Mouse (Mus musculus): ENCODE data around the gene Six2. TPM values are rescaled to one million over a fixed set of nuclear protein-coding genes. Genes with fewer than 3 reads are reported as not detected.

Six2 gene
- polyA plus RNA-seq, 1 experiment from 2014 or later: 0.13 TPM

DNA sequence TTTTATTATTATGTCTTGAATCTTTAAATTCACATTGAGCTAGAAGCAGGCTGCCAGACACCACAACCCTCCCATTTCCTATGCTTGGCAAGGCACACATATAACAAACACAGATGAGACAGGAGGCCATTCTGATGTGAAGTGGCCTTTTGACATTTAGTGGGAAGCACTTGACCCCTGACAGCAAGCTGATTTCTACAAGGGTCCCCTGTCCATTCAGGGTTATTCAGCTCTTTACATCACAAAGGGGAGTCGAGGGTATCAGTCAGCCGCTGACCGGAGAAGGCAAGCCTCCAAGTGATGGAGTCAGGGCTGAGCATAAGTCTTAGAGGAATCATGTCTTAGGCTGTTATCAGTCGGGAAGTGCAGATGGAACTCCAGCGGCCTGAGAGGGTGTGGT is 26.3 kb upstream of the Six2 start:
- Histone ChIP-seq H3K9ac (ENCODE audit: low read depth, low read length) (no peak overlapping the region), H3K27ac (ENCODE audit: low read length) (no peak overlapping the region), H3K27me3 (replicated peaks; ENCODE audit: control insufficient read depth, insufficient read depth, low read length) (no peaks in the 10 kb centered on the region), H3K4me2 (ENCODE audit: low read depth, low read length) (no peak overlapping the region), H3K4me1 (ENCODE audit: control insufficient read depth, insufficient read depth, low read length) (no peaks in the 10 kb centered on the region), H3K36me3 (ENCODE audit: control insufficient read depth, insufficient read depth, low read length) (no peaks in the 10 kb centered on the region), H3K9me3 (ENCODE audit: control insufficient read depth, low read length) (no peaks in the 10 kb centered on the region), H3K4me3 (ENCODE audit: low read length) (no peak overlapping the region)
- ATAC-seq: no peak
- WGBS: 63% methylated on average over 5 of the region's 5 CpGs

DNA sequence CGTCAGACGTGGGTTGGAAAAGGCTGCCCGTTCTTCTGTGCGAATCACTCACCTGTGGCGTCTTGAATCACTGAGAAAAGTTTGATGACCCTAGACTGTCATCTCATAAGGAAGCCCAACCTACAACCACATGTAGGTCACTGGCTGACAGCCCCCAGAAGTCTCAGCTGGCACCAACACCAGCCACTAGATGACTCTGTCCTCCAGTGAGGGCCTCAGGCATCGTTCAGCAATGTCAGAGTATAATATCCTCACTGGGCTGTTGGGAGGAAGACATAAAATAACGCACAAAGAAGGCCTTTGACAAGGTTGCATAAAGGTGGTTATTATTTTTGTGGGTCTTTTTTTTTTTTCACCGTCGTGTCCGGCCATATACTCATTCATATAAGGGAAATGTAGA is 24.8 kb upstream of the Six2 start:
- no peaks in the 10 kb centered on the region for H3K4me1 ChIP-seq (ENCODE audit: control insufficient read depth, insufficient read depth, low read length)
- H3K9me3 ChIP-seq (ENCODE audit: control insufficient read depth, low read length): no peaks in the 10 kb centered on the region
- no peak overlapping the region for H3K27ac ChIP-seq (ENCODE audit: low read length)
- no peak for ATAC-seq
- H3K4me2 ChIP-seq (ENCODE audit: low read depth, low read length): no peak overlapping the region
- no peak overlapping the region for H3K4me3 ChIP-seq (ENCODE audit: low read length)
- H3K9ac ChIP-seq (ENCODE audit: low read depth, low read length): no peak overlapping the region
- 87% methylated on average over 10 of the region's 10 CpGs for WGBS
- no peaks in the 10 kb centered on the region for H3K36me3 ChIP-seq (ENCODE audit: control insufficient read depth, insufficient read depth, low read length)
- no peaks in the 10 kb centered on the region for H3K27me3 ChIP-seq (replicated peaks; ENCODE audit: control insufficient read depth, insufficient read depth, low read length)

GRCm38 (mm10) chr17:85704369-85705260 is 16.5 kb upstream of the Six2 start:
- H3K36me3 ChIP-seq (ENCODE audit: control insufficient read depth, insufficient read depth, low read length): no peaks in the 10 kb centered on the region
- WGBS: 66% methylated on average over 12 of the region's 12 CpGs

GRCm38 (mm10) chr17:85700028-85700427 is 12.0 kb upstream of the Six2 start:
- Histone ChIP-seq H3K9ac (ENCODE audit: low read depth, low read length) (no peak overlapping the region), H3K27ac (ENCODE audit: low read length) (no peak overlapping the region), H3K36me3 (ENCODE audit: control insufficient read depth, insufficient read depth, low read length) (no peaks in the 10 kb centered on the region), H3K4me3 (ENCODE audit: low read length) (no peak overlapping the region), H3K9me3 (ENCODE audit: control insufficient read depth, low read length) (no peaks in the 10 kb centered on the region), H3K4me1 (ENCODE audit: control insufficient read depth, insufficient read depth, low read length) (no peaks in the 10 kb centered on the region), H3K4me2 (ENCODE audit: low read depth, low read length) (no peak overlapping the region), H3K27me3 (replicated peaks; ENCODE audit: control insufficient read depth, insufficient read depth, low read length) (peaks cover 17% of the 10 kb centered on the region; the same call in 1 of the 2 replicates)
- 65% methylated on average over 4 of the region's 4 CpGs for WGBS
- ATAC-seq: no peak

More at GRCm38 (mm10) chr17:85704369-85705260, 16.5 kb upstream of the Six2 start:
- H3K9ac ChIP-seq (ENCODE audit: low read depth, low read length): no peak overlapping the region
- H3K27ac ChIP-seq (ENCODE audit: low read length): no peak overlapping the region
- no peak overlapping the region for H3K4me2 ChIP-seq (ENCODE audit: low read depth, low read length)
- peaks cover 2% of the 10 kb centered on the region; the same call in 1 of the 2 replicates for H3K27me3 ChIP-seq (replicated peaks; ENCODE audit: control insufficient read depth, insufficient read depth, low read length)
- ATAC-seq: no peak
- no peak overlapping the region for H3K4me3 ChIP-seq (ENCODE audit: low read length)
- H3K9me3 ChIP-seq (ENCODE audit: control insufficient read depth, low read length): no peaks in the 10 kb centered on the region
- no peaks in the 10 kb centered on the region for H3K4me1 ChIP-seq (ENCODE audit: control insufficient read depth, insufficient read depth, low read length)

- Histone ChIP-seq H3K4me1 (ENCODE audit: control insufficient read depth, insufficient read depth, low read length) (no peaks in the 10 kb centered on the region), H3K9ac (ENCODE audit: low read depth, low read length) (no peak overlapping the region), H3K27me3 (replicated peaks; ENCODE audit: control insufficient read depth, insufficient read depth, low read length) (peaks cover 27% of the 10 kb centered on the region), H3K4me3 (ENCODE audit: low read length) (no peak overlapping the region), H3K9me3 (ENCODE audit: control insufficient read depth, low read length) (peaks cover 5% of the 10 kb centered on the region; the same call in 1 of the 2 replicates), H3K36me3 (ENCODE audit: control insufficient read depth, insufficient read depth, low read length) (no peaks in the 10 kb centered on the region), H3K27ac (ENCODE audit: low read length) (no peak overlapping the region), H3K4me2 (ENCODE audit: low read depth, low read length) (no peak overlapping the region)
- ATAC-seq: no peak
- WGBS: 67% methylated on average over 6 of the region's 6 CpGs
These were observed 10.6 kb upstream of the Six2 start for GRCm38 (mm10) chr17:85698643-85699042.

- Histone ChIP-seq H3K36me3 (ENCODE audit: control insufficient read depth, insufficient read depth, low read length) (no peaks in the 10 kb centered on the region), H3K4me2 (ENCODE audit: low read depth, low read length) (no peak overlapping the region), H3K4me1 (ENCODE audit: control insufficient read depth, insufficient read depth, low read length) (no peaks in the 10 kb centered on the region), H3K27ac (ENCODE audit: low read length) (no peak overlapping the region), H3K9ac (ENCODE audit: low read depth, low read length) (no peak overlapping the region), H3K27me3 (replicated peaks; ENCODE audit: control insufficient read depth, insufficient read depth, low read length) (peaks cover 32% of the 10 kb centered on the region), H3K9me3 (ENCODE audit: control insufficient read depth, low read length) (peaks cover 5% of the 10 kb centered on the region; the same call in 1 of the 2 replicates), H3K4me3 (ENCODE audit: low read length) (no peak overlapping the region)
- 71% methylated on average over 1 of the region's 1 CpGs for WGBS
- ATAC-seq: no peak
These were observed 9.9 kb upstream of the Six2 start for GRCm38 (mm10) chr17:85697976-85698375.

DNA sequence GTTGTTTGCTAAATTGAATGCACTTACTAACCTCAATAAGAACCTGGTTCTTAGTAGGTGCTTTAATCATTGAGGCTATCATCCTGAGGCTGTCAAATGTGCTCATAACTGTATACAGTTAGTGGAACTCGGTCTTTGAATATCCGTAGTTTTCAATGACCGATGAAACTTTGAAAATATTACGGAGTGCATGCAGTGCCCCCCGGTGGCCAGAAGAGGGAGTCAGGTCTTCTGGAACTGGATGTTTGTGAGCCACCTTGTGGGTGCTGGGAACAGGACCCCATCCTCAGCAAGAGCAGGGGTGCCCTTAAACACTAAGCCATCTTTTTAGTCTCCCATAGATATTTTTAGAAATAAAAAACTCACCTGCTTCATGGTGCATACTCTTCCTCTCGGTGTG is 6.4 kb upstream of the Six2 start:
- no peak overlapping the region for H3K9ac ChIP-seq (ENCODE audit: low read depth, low read length)
- ATAC-seq: no peak
- no peak overlapping the region for H3K4me3 ChIP-seq (ENCODE audit: low read length)
- WGBS: 82% methylated on average over 6 of the region's 6 CpGs
- H3K36me3 ChIP-seq (ENCODE audit: control insufficient read depth, insufficient read depth, low read length): no peaks in the 10 kb centered on the region
- H3K9me3 ChIP-seq (ENCODE audit: control insufficient read depth, low read length): peaks cover 5% of the 10 kb centered on the region; the same call in 1 of the 2 replicates
- no peak overlapping the region for H3K27ac ChIP-seq (ENCODE audit: low read length)
- peaks cover 66% of the 10 kb centered on the region for H3K27me3 ChIP-seq (replicated peaks; ENCODE audit: control insufficient read depth, insufficient read depth, low read length)
- no peak overlapping the region for H3K4me2 ChIP-seq (ENCODE audit: low read depth, low read length)
- H3K4me1 ChIP-seq (ENCODE audit: control insufficient read depth, insufficient read depth, low read length): no peaks in the 10 kb centered on the region

GRCm38 (mm10) chr17:85693101-85693500 is 5.0 kb upstream of the Six2 start:
- H3K36me3 ChIP-seq (ENCODE audit: control insufficient read depth, insufficient read depth, low read length): no peaks in the 10 kb centered on the region
- H3K4me3 ChIP-seq (ENCODE audit: low read length): no peak overlapping the region
- peaks cover 5% of the 10 kb centered on the region; the same call in 1 of the 2 replicates for H3K9me3 ChIP-seq (ENCODE audit: control insufficient read depth, low read length)
- ATAC-seq: no peak
- 5% methylated on average over 9 of the region's 9 CpGs for WGBS
- H3K4me1 ChIP-seq (ENCODE audit: control insufficient read depth, insufficient read depth, low read length): peaks cover 10% of the 10 kb centered on the region
- no peak overlapping the region for H3K27ac ChIP-seq (ENCODE audit: low read length)
- peaks cover 80% of the 10 kb centered on the region for H3K27me3 ChIP-seq (replicated peaks; ENCODE audit: control insufficient read depth, insufficient read depth, low read length)
- no peak overlapping the region for H3K4me2 ChIP-seq (ENCODE audit: low read depth, low read length)
- H3K9ac ChIP-seq (ENCODE audit: low read depth, low read length): no peak overlapping the region

GRCm38 (mm10) chr17:85692594-85692993 is 4.5 kb upstream of the Six2 start:
- no peak overlapping the region for H3K27ac ChIP-seq (ENCODE audit: low read length)
- peaks cover 15% of the 10 kb centered on the region for H3K4me1 ChIP-seq (ENCODE audit: control insufficient read depth, insufficient read depth, low read length)
- H3K9ac ChIP-seq (ENCODE audit: low read depth, low read length): no peak overlapping the region
- peaks cover 83% of the 10 kb centered on the region for H3K27me3 ChIP-seq (replicated peaks; ENCODE audit: control insufficient read depth, insufficient read depth, low read length)
- H3K4me3 ChIP-seq (ENCODE audit: low read length): no peak overlapping the region
- H3K4me2 ChIP-seq (ENCODE audit: low read depth, low read length): no peak overlapping the region
- H3K9me3 ChIP-seq (ENCODE audit: control insufficient read depth, low read length): peaks cover 5% of the 10 kb centered on the region; the same call in 1 of the 2 replicates
- H3K36me3 ChIP-seq (ENCODE audit: control insufficient read depth, insufficient read depth, low read length): no peaks in the 10 kb centered on the region
- ATAC-seq: no peak
- 2% methylated on average over 23 of the region's 23 CpGs for WGBS

Data from intestine, embryonic 16.5 days (tissue).